Mouse (Mus musculus) G1E (cell line): ENCODE results near the gene Wdr4.

Experiments
- CTCF ChIP-seq: IDR thresholded peaks from 2 replicates; pipeline ENCODE4 v1.5.1; 2012; ENCODE audit warnings: low read depth, low read length, inconsistent platforms, mixed read lengths
- GATA1 ChIP-seq: IDR thresholded peaks from 2 replicates; pipeline ENCODE4 v1.6.1; 2012; ENCODE audit warnings: borderline replicate concordance, low read length, inconsistent platforms, mixed read lengths

- TF ChIP-seq CTCF (no peak), GATA1 (no peak)
Measured at GRCm38 (mm10) chr17:31556253-31556652, 36.5 kb upstream of the Wdr4 start.
